Mouse (Mus musculus): Measurements from ENCODE around the gene Sptbn4. TPM values are rescaled to one million over a fixed set of nuclear protein-coding genes. Genes with fewer than 3 reads are reported as not detected.
"Not testable (repeated sequence)": the region's sequence is repeated elsewhere in the genome, so short reads cannot be mapped to it uniquely, and the experiment has no call there.

The Sptbn4 gene
- total RNA-seq (2014; rRNA removed) (18.8 and 22.3 TPM in 2 replicates), polyA plus RNA-seq (2015; fragmentation: Nextera tagmentation; extraction: Ambion mirVana) (2.5 and 3.8 TPM in 2 replicates)

GRCm38 (mm10) chr7:27447419-27448286, at the start of gene Sptbn4, which contains the start of gene Blvrb:
Gene Sptbn4, minus strand, starts transcription at chr7:27447686.
Gene Blvrb, plus strand, starts transcription at chr7:27447978.
- Histone ChIP-seq H3K27me3 (ENCODE audit: insufficient read depth, low read length) (no peaks in the 10 kb centered on the region), H3K4me2 (ENCODE audit: low read depth) (peak within 1 kb of the TSS; percentile 83), H3K4me3 (ENCODE audit: low read depth, low read length) (peak within 1 kb of the TSS; percentile 63), H3K9ac (peak within 1 kb of the TSS; percentile 76), H3K27ac (ENCODE audit: low read depth, low read length) (peak within 1 kb of the TSS; percentile 75), H3K4me1 (ENCODE audit: insufficient read depth) (no peaks in the 10 kb centered on the region), H3K36me3 (ENCODE audit: insufficient read depth) (no peaks in the 10 kb centered on the region), H3K9me3 (ENCODE audit: low read length) (no peaks in the 10 kb centered on the region)
- DNase-seq (peak; percentile 97), ATAC-seq (peak; percentile 92)
- peak; percentile 57 for TF ChIP-seq CTCF (IDR thresholded peaks at IDR 0.05; ENCODE audit: low read depth)
- WGBS = 2% methylated on average over 54 of the region's 54 CpGs

GRCm38 (mm10) chr7:27494659-27495367, 47.3 kb upstream of the Sptbn4 start:
- H3K4me2 ChIP-seq (ENCODE audit: low read depth); H3K36me3 ChIP-seq (ENCODE audit: insufficient read depth); H3K9me3 ChIP-seq (ENCODE audit: low read length); H3K27me3 ChIP-seq (ENCODE audit: insufficient read depth, low read length); DNase-seq; H3K4me3 ChIP-seq (ENCODE audit: low read depth, low read length); ATAC-seq; H3K9ac ChIP-seq; H3K27ac ChIP-seq (ENCODE audit: low read depth, low read length); H3K4me1 ChIP-seq (ENCODE audit: insufficient read depth): not testable (repeated sequence)
- 94% methylated on average over 9 of the region's 9 CpGs for WGBS

GRCm38 (mm10) chr7:27493450-27493849, 46.0 kb upstream of the Sptbn4 start:
- H3K4me1 ChIP-seq (ENCODE audit: insufficient read depth) = no peaks in the 10 kb centered on the region
- 87% methylated on average over 5 of the region's 5 CpGs for WGBS
- no peak for TF ChIP-seq CTCF (IDR thresholded peaks at IDR 0.05; ENCODE audit: low read depth)
- no peak overlapping the region for H3K9ac ChIP-seq
- H3K4me3 ChIP-seq (ENCODE audit: low read depth, low read length) = no peak overlapping the region
- no peaks in the 10 kb centered on the region for H3K9me3 ChIP-seq (ENCODE audit: low read length)
- H3K27ac ChIP-seq (ENCODE audit: low read depth, low read length) = no peak overlapping the region
- H3K36me3 ChIP-seq (ENCODE audit: insufficient read depth) = no peaks in the 10 kb centered on the region
- DNase-seq (no peak), ATAC-seq (no peak)
- no peaks in the 10 kb centered on the region for H3K27me3 ChIP-seq (ENCODE audit: insufficient read depth, low read length)
- no peak overlapping the region for H3K4me2 ChIP-seq (ENCODE audit: low read depth)

GRCm38 (mm10) chr7:27493022-27493421, 45.5 kb upstream of the Sptbn4 start:
- no peak for DNase-seq
- Histone ChIP-seq H3K4me2 (ENCODE audit: low read depth) (no peak overlapping the region), H3K4me1 (ENCODE audit: insufficient read depth) (no peaks in the 10 kb centered on the region), H3K9ac (no peak overlapping the region), H3K27me3 (ENCODE audit: insufficient read depth, low read length) (no peaks in the 10 kb centered on the region), H3K4me3 (ENCODE audit: low read depth, low read length) (no peak overlapping the region), H3K36me3 (ENCODE audit: insufficient read depth) (no peaks in the 10 kb centered on the region), H3K27ac (ENCODE audit: low read depth, low read length) (no peak overlapping the region), H3K9me3 (ENCODE audit: low read length) (no peaks in the 10 kb centered on the region)
- no peak for ATAC-seq
- TF ChIP-seq CTCF (IDR thresholded peaks at IDR 0.05; ENCODE audit: low read depth) = no peak
- WGBS = 76% methylated on average over 3 of the region's 3 CpGs

GRCm38 (mm10) chr7:27491856-27492255, 44.4 kb upstream of the Sptbn4 start:
- Histone ChIP-seq H3K27ac (ENCODE audit: low read depth, low read length) (no peak overlapping the region), H3K4me1 (ENCODE audit: insufficient read depth) (no peaks in the 10 kb centered on the region), H3K36me3 (ENCODE audit: insufficient read depth) (no peaks in the 10 kb centered on the region), H3K9me3 (ENCODE audit: low read length) (no peaks in the 10 kb centered on the region), H3K9ac (no peak overlapping the region), H3K4me2 (ENCODE audit: low read depth) (no peak overlapping the region), H3K27me3 (ENCODE audit: insufficient read depth, low read length) (no peaks in the 10 kb centered on the region), H3K4me3 (ENCODE audit: low read depth, low read length) (no peak overlapping the region)
- DNase-seq (no peak), ATAC-seq (no peak)
- 75% methylated on average over 7 of the region's 7 CpGs for WGBS
- no peak for TF ChIP-seq CTCF (IDR thresholded peaks at IDR 0.05; ENCODE audit: low read depth)

- Histone ChIP-seq H3K9me3 (ENCODE audit: low read length) (no peaks in the 10 kb centered on the region), H3K27me3 (ENCODE audit: insufficient read depth, low read length) (no peaks in the 10 kb centered on the region), H3K36me3 (ENCODE audit: insufficient read depth) (no peaks in the 10 kb centered on the region), H3K4me1 (ENCODE audit: insufficient read depth) (peaks cover 5% of the 10 kb centered on the region; the same call in 1 of the 2 replicates), H3K27ac (ENCODE audit: low read depth, low read length) (0 out of 2 replicates have a peak overlapping the region, but pooled peaks have one; percentile 40), H3K4me3 (ENCODE audit: low read depth, low read length) (peak overlapping the region; percentile 31), H3K9ac (peak overlapping the region; percentile 37), H3K4me2 (ENCODE audit: low read depth) (peak overlapping the region; percentile 48)
- peak; percentile 52 for TF ChIP-seq CTCF (IDR thresholded peaks at IDR 0.05; ENCODE audit: low read depth)
- ATAC-seq (no peak), DNase-seq (peak; percentile 66)
- WGBS = 5% methylated on average over 30 of the region's 33 CpGs
Measured at GRCm38 (mm10) chr7:27490543-27491329, 43.2 kb upstream of the Sptbn4 start.
